Mouse (Mus musculus) thymus, adult 2 months (tissue): ENCODE data around the gene Spock1. TPM values are rescaled to one million over a fixed set of nuclear protein-coding genes. Genes with fewer than 3 reads are reported as not detected.
A peak's percentile ranks its signal among the peaks of the same experiment; 100 is the strongest.

Experiments
- DNase-seq: peaks from one replicate; pipeline ENCODE4 v3.0.0; 2021
- H3K27ac ChIP-seq: fragments of 200-500 bp; 2 replicates; pipeline ENCODE4 v1.5.1; 2012; ENCODE audit warnings: low read length, control low read depth; ENCODE audit not compliant: control insufficient read depth, insufficient read depth
- H3K27me3 ChIP-seq: fragments of 200-500 bp; 2 replicates; pipeline ENCODE4 v1.6.1; 2012; ENCODE audit warnings: mild to moderate bottlenecking, low read length, moderate library complexity, mixed read lengths; ENCODE audit not compliant: control insufficient read depth, insufficient read depth
- H3K36me3 ChIP-seq: fragments of 200-500 bp; 2 replicates; pipeline ENCODE4 v1.6.1; 2012; ENCODE audit warnings: mild to moderate bottlenecking, low read length, moderate library complexity; ENCODE audit not compliant: control insufficient read depth, insufficient read depth
- H3K4me1 ChIP-seq: fragments of 200-500 bp; replicated peaks from 2 replicates; pipeline ENCODE4 v1.6.1; 2012; ENCODE audit warnings: low read length; ENCODE audit not compliant: control insufficient read depth, insufficient read depth
- H3K4me3 ChIP-seq: fragments of 200-500 bp; 2 replicates; pipeline ENCODE4 v1.5.1; 2012; ENCODE audit warnings: mild to moderate bottlenecking, low read length, control low read depth, moderate library complexity; ENCODE audit not compliant: control insufficient read depth, insufficient read depth
- CTCF ChIP-seq: fragments of 200-500 bp; IDR thresholded peaks from 2 replicates; pipeline ENCODE4 v1.5.1; 2012; ENCODE audit warnings: mild to moderate bottlenecking, control low read depth, low read length, moderate library complexity, borderline replicate concordance; ENCODE audit not compliant: control insufficient read depth, poor library complexity, insufficient read depth; ENCODE audit errors: extremely low read depth
- POLR2A ChIP-seq: fragments of 200-500 bp; IDR thresholded peaks from 2 replicates; pipeline ENCODE4 v1.6.1; 2012; ENCODE audit warnings: mild to moderate bottlenecking, low read length, control low read depth, moderate library complexity; ENCODE audit not compliant: control insufficient read depth, poor library complexity, insufficient read depth; ENCODE audit errors: extremely low read depth
- WGBS: fragments of 180-500 bp; shearing (Covaris S2); methylation state at CpG from one replicate; pipeline ENCODE4 v1.1.7; 2018; 5-methylcytosine and 5-hydroxymethylcytosine counted together
- polyA plus RNA-seq: library from polyadenylated mRNA; depleted of rRNA; stranded (reverse); fragments of >200 nt; gene quantifications from 2 replicates; pipeline ENCODE4 v1.2.3, GENCODE M21; 2012; rRNA removed

Gene Spock1
- polyA plus RNA-seq: 0.93 and 1.1 TPM in 2 replicates

DNA sequence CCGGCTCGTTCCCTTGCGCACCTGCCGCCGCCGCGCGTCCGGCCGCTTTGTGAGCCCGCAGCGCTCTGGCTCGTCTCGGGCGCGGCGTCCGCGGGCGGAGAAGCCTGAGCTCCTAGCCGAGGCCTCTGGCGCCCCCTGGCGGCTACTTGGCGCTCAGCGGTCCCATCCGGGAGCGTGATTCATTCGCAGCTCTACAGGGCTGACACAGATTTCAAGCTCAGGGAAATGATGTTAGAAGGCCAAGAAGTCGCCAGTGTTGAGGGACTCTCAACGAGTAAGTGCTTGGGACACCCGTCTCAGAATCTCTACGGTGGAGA is at the start of gene Spock1:
Gene Spock1, minus strand, starts transcription at position 67 of the 317 bp plus-strand sequence.
- Histone ChIP-seq H3K27ac (no peak within 1 kb of the TSS), H3K4me3 (no peak within 1 kb of the TSS), H3K27me3 (no peaks in the 10 kb centered on the region), H3K4me1 (no peaks in the 10 kb centered on the region), H3K36me3 (no peaks in the 10 kb centered on the region)
- TF ChIP-seq POLR2A (no peak), CTCF (peak; percentile 84)
- peak; percentile 53 for DNase-seq
- WGBS: 6% methylated on average over 32 of the region's 32 CpGs

DNA sequence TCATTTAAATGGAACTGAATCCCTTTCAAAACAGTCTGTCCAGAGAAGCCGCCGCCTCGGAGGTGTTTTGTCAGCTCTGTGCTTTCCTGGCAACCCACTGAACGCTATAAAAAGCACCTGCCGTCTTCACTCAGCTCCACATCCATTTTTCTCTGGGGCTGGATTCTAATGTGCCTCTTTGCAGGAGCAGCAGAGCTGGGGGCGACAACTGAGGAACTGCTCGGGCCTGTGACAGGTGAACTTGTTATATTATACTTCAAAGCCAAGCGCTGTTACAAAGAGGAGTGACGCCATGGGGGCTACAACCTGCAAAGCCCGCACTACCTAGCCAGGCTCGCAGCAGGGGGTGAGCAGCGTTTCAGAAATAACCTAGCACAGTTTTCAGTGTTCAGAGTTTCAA is 42.0 kb upstream of the Spock1 start:
- H3K27ac ChIP-seq: no peak overlapping the region
- 91% methylated on average over 12 of the region's 12 CpGs for WGBS
- TF ChIP-seq POLR2A (no peak), CTCF (no peak)
- no peak overlapping the region for H3K4me3 ChIP-seq
- H3K36me3 ChIP-seq: no peaks in the 10 kb centered on the region
- no peaks in the 10 kb centered on the region for H3K4me1 ChIP-seq
- H3K27me3 ChIP-seq: no peaks in the 10 kb centered on the region
- no peak for DNase-seq

DNA sequence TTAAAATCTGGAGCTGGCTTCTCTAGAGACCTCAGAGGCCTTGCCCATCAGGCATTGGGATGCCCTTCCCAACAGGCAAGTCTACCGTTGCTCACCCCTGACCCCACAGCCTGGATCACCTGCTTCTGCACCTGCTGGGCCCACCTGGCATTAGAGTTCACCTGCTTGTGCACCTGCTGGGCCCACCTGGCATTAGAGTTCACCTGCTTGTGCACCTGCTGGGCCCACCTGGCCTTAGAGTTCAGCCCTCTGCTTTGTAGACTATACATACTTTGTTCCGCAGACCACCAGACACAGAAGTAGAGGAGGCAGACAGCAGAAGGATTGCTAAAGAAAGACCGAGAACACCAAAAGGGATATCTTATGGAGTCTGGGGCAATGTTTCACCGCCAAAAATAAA is 41.4 kb upstream of the Spock1 start:
- DNase-seq: no peak
- no peak for TF ChIP-seq CTCF
- no peak for TF ChIP-seq POLR2A
- no peak overlapping the region for H3K4me3 ChIP-seq
- WGBS: 95% methylated on average over 4 of the region's 4 CpGs
- no peaks in the 10 kb centered on the region for H3K27me3 ChIP-seq
- no peaks in the 10 kb centered on the region for H3K36me3 ChIP-seq
- H3K27ac ChIP-seq: no peak overlapping the region
- no peaks in the 10 kb centered on the region for H3K4me1 ChIP-seq

DNA sequence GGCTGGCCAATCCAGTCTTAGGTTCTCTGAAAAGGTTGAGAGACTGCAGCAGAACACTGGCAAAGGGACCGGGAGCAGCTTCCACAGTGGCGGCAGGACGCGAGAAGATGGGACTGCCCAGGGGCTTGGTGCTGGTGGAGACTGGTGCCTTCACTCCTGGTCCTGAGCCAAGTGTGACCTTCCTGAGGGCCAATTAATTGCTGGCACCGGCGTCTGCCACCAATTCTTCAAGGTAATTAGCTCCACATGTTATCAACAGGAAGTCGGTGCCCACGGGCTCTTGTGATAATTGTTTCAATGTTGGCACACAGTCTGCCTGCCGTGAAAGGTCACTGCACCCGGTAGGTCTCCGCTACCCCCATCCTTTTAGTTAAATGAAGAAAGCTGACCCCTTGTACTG is 37.1 kb upstream of the Spock1 start:
- TF ChIP-seq POLR2A: no peak
- 66% methylated on average over 11 of the region's 11 CpGs for WGBS
- H3K27me3 ChIP-seq: no peaks in the 10 kb centered on the region
- H3K4me3 ChIP-seq: no peak overlapping the region
- H3K36me3 ChIP-seq: no peaks in the 10 kb centered on the region
- no peaks in the 10 kb centered on the region for H3K4me1 ChIP-seq
- H3K27ac ChIP-seq: no peak overlapping the region
- DNase-seq: no peak

DNA sequence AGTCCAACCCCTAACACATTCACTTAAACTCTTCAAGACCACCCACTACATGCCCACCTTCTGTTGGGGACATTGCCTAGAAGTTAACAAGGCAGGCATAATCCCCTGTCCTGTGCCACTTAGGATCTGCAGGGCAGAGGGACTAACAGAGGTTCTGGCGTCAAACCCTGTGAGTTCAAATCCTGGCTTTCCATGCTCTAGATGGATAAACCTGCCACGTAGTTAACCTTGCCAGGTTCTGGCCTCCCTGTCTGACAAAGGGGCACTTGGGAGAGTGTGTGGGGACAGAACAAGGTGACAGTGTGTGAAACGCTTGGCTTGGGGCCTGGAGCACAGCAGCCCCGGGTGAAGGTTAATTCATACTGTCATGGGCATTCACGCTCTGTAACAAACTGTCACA is 36.3 kb upstream of the Spock1 start:
- no peak for DNase-seq
- WGBS: 93% methylated on average over 5 of the region's 5 CpGs
- TF ChIP-seq CTCF (no peak), POLR2A (no peak)
- no peaks in the 10 kb centered on the region for H3K36me3 ChIP-seq
- H3K4me1 ChIP-seq: no peaks in the 10 kb centered on the region
- H3K4me3 ChIP-seq: no peak overlapping the region
- no peak overlapping the region for H3K27ac ChIP-seq
- no peaks in the 10 kb centered on the region for H3K27me3 ChIP-seq

DNA sequence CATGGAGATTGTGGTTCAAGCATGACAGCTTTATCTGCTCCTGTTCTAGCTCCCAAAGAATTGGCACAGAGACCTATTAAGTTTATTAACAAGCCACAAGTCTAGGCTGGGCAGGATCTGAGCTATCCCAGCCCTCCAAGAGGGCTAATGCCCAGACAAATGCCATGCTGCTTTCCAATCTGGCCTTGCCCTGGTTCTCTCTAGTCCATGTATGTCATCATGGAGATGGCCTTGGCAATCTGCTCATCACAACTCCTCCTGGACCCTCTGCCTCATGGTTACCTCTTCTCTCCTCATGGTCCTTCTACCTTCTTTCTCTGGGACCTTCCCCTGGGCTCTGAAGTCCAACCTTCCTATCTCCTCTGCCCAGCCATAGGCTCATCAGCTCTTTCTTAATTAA is 35.8 kb upstream of the Spock1 start:
- no peaks in the 10 kb centered on the region for H3K4me1 ChIP-seq
- H3K4me3 ChIP-seq: no peak overlapping the region
- TF ChIP-seq POLR2A: no peak
- no peak for TF ChIP-seq CTCF
- H3K27ac ChIP-seq: no peak overlapping the region
- H3K27me3 ChIP-seq: no peaks in the 10 kb centered on the region
- no peaks in the 10 kb centered on the region for H3K36me3 ChIP-seq
- DNase-seq: no peak

DNA sequence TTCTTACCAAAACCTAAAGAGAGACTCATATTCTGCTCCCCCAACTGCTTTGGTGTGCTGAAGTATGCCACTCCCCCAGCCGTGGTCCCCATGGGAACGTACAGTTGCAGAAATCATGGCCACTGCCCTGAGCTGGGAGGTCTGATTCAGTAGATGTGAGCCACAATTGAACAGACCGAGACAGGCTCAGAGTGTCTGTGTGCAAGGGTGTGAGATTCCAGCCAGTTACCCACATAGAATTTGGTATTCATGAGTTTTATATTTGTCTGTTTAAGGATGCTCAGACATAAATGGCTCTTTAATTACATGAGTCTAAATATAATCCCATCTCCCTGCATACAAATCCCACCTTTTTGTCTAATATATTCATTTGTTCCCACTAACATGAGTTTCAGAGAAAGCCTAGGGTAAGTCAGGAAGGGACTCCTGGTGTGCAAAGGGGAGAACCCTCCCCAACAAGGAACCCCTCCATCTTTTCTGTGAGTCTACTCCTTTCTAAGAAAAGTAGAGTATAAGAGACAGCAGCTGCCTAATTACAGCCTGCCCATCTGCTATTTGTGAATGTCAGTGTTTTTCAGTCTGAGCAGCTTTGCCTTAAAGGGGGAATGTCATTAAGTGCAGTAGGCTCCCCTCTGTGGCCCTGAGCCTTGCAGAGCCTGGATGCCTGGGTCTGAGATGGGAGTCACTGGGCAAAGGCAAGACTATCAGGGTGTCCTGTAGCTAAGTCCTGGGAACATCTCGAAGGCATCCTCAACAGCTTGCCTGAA is 29.5 kb upstream of the Spock1 start:
- Histone ChIP-seq H3K4me1 (no peaks in the 10 kb centered on the region), H3K27me3 (no peaks in the 10 kb centered on the region), H3K4me3 (no peak overlapping the region), H3K27ac (no peak overlapping the region), H3K36me3 (no peaks in the 10 kb centered on the region)
- TF ChIP-seq POLR2A: no peak
- no peak for TF ChIP-seq CTCF
- WGBS: 91% methylated on average over 4 of the region's 4 CpGs
- DNase-seq: no peak
